In genomic region chr9:104156506-104156905, GRCm38 (mm10) we compare ENCODE assay signal across 29 mouse cellular contexts. TPM values are rescaled to one million over a fixed set of nuclear protein-coding genes. Genes with fewer than 3 reads are reported as not detected.
"Had no signal": no experiment of that assay in that cellular context is flagged by ENCODE, and none has a peak within 500 bp of the region (broad histone marks: within the 10 kb centered on the region; RNA-seq: fewer than 3 reads in every experiment).

No protein-coding gene starts in this region.

- H3K27me3 ChIP-seq: embryonic facial prominence, embryonic 12.5 days; embryonic facial prominence, embryonic 13.5 days; embryonic facial prominence, embryonic 15.5 days; forebrain, embryonic 12.5 days; forebrain, embryonic 13.5 days; forebrain, embryonic 15.5 days had no signal

- H3K4me3 ChIP-seq: embryonic facial prominence, embryonic 10.5 days; embryonic facial prominence, embryonic 12.5 days; embryonic facial prominence, embryonic 13.5 days; embryonic facial prominence, embryonic 15.5 days; erythroblast, embryonic 14.5 days; forebrain, embryonic 10.5 days; forebrain, embryonic 12.5 days; forebrain, embryonic 13.5 days; forebrain, embryonic 15.5 days; gastrocnemius, adult 2 months; heart, adult 2 months had no signal

- H3K4me2 ChIP-seq: embryonic facial prominence, embryonic 12.5 days; embryonic facial prominence, embryonic 13.5 days; embryonic facial prominence, embryonic 15.5 days; forebrain, embryonic 12.5 days; forebrain, embryonic 13.5 days; forebrain, embryonic 15.5 days had no signal

- DNase-seq: cerebellum, adult 2 months; cerebellum, adult 8-10 months; cerebellum, adult 9-10 months; cerebellum, adult 9-11 months; cerebellum, postnatal 10 days; cerebellum, postnatal 14 days; cerebellum, postnatal 25 days; cerebellum, postnatal 36 days; embryo, embryonic 11 days; forebrain, postnatal 0 days; gastrocnemius, adult 2 months; gastrocnemius, postnatal 10 days; gastrocnemius, postnatal 14 days; gastrocnemius, postnatal 25 days; gastrocnemius, postnatal 36 days; heart, adult 18-20 months; heart, adult 2 months had no signal

- H3K9me3 ChIP-seq: embryonic facial prominence, embryonic 10.5 days; embryonic facial prominence, embryonic 12.5 days; embryonic facial prominence, embryonic 13.5 days; embryonic facial prominence, embryonic 15.5 days; forebrain, embryonic 10.5 days; forebrain, embryonic 12.5 days; forebrain, embryonic 13.5 days; forebrain, embryonic 15.5 days had no signal

- ATAC-seq: forebrain, embryonic 13.5 days; forebrain, embryonic 14.5 days; forebrain, embryonic 15.5 days; forebrain, embryonic 16.5 days; forebrain, postnatal 0 days had no signal

- H3K4me1 ChIP-seq: embryonic facial prominence, embryonic 10.5 days; embryonic facial prominence, embryonic 12.5 days; embryonic facial prominence, embryonic 13.5 days; embryonic facial prominence, embryonic 15.5 days; forebrain, embryonic 10.5 days; forebrain, embryonic 12.5 days; forebrain, embryonic 13.5 days; forebrain, embryonic 15.5 days had no signal

- H3K27ac ChIP-seq: embryonic facial prominence, embryonic 10.5 days; embryonic facial prominence, embryonic 12.5 days; embryonic facial prominence, embryonic 13.5 days; forebrain, embryonic 10.5 days; forebrain, embryonic 12.5 days; forebrain, embryonic 13.5 days; forebrain, embryonic 15.5 days; gastrocnemius, adult 2 months; heart, adult 2 months had no signal

- H3K9ac ChIP-seq: embryonic facial prominence, embryonic 12.5 days; embryonic facial prominence, embryonic 13.5 days; embryonic facial prominence, embryonic 15.5 days; forebrain, embryonic 12.5 days; forebrain, embryonic 13.5 days; forebrain, embryonic 15.5 days; forebrain, postnatal 0 days had no signal

RNA-seq across cellular contexts. Expression of gene Ackr4, which starts 29.8 kb away (rescaled TPM):
- total RNA-seq: granulocyte monocyte progenitor cell, adult 5-6 weeks had no signal
- polyA plus RNA-seq: erythroblast, embryonic 14.5 days had no signal
